Mouse (Mus musculus) limb, embryonic 14.5 days (tissue): Measurements from ENCODE around the gene Gm49383. TPM values are rescaled to one million over a fixed set of nuclear protein-coding genes. Genes with fewer than 3 reads are reported as not detected.

Experiments used
- ATAC-seq: fragments of 200-750 bp; cut with Nextera tagmentation; 2 replicates; pipeline ENCODE4 v1.8.0; 2017; ENCODE audit warnings: low read depth, moderate number of reproducible peaks, moderate TSS enrichment; ENCODE audit not compliant: low FRiP score
- DNase-seq: peaks from one replicate; pipeline ENCODE4 v3.0.0-alpha.2; 2015; ENCODE audit warnings: low spot score
- H3K27ac ChIP-seq: fragments of 300-500 bp; sonication (generic); replicated peaks from 2 replicates; pipeline ENCODE4 v1.5.1; 2014; ENCODE audit warnings: low read depth, mild to moderate bottlenecking, low read length, moderate library complexity, mixed read lengths
- H3K27me3 ChIP-seq: fragments of 300-500 bp; sonication (generic); 2 replicates; pipeline ENCODE4 v1.6.1; 2014; ENCODE audit warnings: low read length, mixed read lengths; ENCODE audit not compliant: control insufficient read depth, insufficient read depth
- H3K36me3 ChIP-seq: fragments of 300-500 bp; sonication (generic); 2 replicates; pipeline ENCODE4 v1.6.1; 2014; ENCODE audit warnings: mild to moderate bottlenecking, low read length, moderate library complexity, mixed read lengths; ENCODE audit not compliant: control insufficient read depth, insufficient read depth
- H3K4me1 ChIP-seq: fragments of 300-500 bp; sonication (generic); 2 replicates; pipeline ENCODE4 v1.6.1; 2014; ENCODE audit warnings: antibody characterized with exemption, low read length, mixed read lengths; ENCODE audit not compliant: control insufficient read depth, insufficient read depth
- H3K4me2 ChIP-seq: fragments of 300-500 bp; sonication (generic); replicated peaks from 2 replicates; pipeline ENCODE4 v1.6.1; 2014; ENCODE audit warnings: low read depth, mild to moderate bottlenecking, low read length, moderate library complexity; ENCODE audit not compliant: severe bottlenecking
- H3K4me3 ChIP-seq: fragments of 300-500 bp; sonication (generic); replicated peaks from 2 replicates; pipeline ENCODE4 v1.5.1; 2014; ENCODE audit warnings: low read length
- H3K9ac ChIP-seq: fragments of 300-500 bp; sonication (generic); 2 replicates; pipeline ENCODE4 v1.6.1; 2014; ENCODE audit warnings: mild to moderate bottlenecking, low read depth, low read length, moderate library complexity; ENCODE audit not compliant: severe bottlenecking
- H3K9me3 ChIP-seq: fragments of 300-500 bp; sonication (generic); 2 replicates; pipeline ENCODE4 v1.6.1; 2016; ENCODE audit warnings: low read length; ENCODE audit not compliant: control insufficient read depth
- POLR2A ChIP-seq: fragments of 200-500 bp; IDR thresholded peaks from 2 replicates; pipeline ENCODE4 v1.8.0; 2012; ENCODE audit warnings: inconsistent platforms, mild to moderate bottlenecking, moderate library complexity, borderline replicate concordance; ENCODE audit not compliant: insufficient read depth, insufficient read length; ENCODE audit errors: extremely low read depth
- WGBS: fragments of 180-500 bp; shearing (Covaris S2); extraction: QIAGEN DNeasy Blood & Tissue Kit; methylation state at CpG from one replicate; pipeline ENCODE4 v1.1.7; 2014; 5-methylcytosine and 5-hydroxymethylcytosine counted together
- polyA plus RNA-seq, 2 experiments: library from polyadenylated mRNA; depleted of rRNA in 1 of 2; stranded (reverse) in 1 of 2; unstranded in 1 of 2; fragments of >200 nt; fragmentation: Nextera tagmentation in 1 of 2; extraction: Ambion mirVana in 1 of 2; gene quantifications; 2 replicates each; pipeline versions ENCODE4 v1.2.1 to v1.2.3; 2012 to 2014

Gm49383 gene
- polyA plus RNA-seq, 2 experiments = 7.6 to 21.8 TPM

- peak; percentile 24 for ATAC-seq
- peaks cover 27% of the 10 kb centered on the region for H3K36me3 ChIP-seq
- peak; percentile 57 for DNase-seq
- H3K27me3 ChIP-seq = no peaks in the 10 kb centered on the region
- H3K4me2 ChIP-seq = peak within 1 kb of the TSS; percentile 90
- peaks cover 16% of the 10 kb centered on the region for H3K4me1 ChIP-seq
- no peak for TF ChIP-seq POLR2A
- H3K9me3 ChIP-seq = no peaks in the 10 kb centered on the region
- 2% methylated on average over 16 of the region's 18 CpGs for WGBS
- H3K9ac ChIP-seq = peak within 1 kb of the TSS; percentile 84
- peak within 1 kb of the TSS; percentile 95 for H3K4me3 ChIP-seq
- H3K27ac ChIP-seq = peak within 1 kb of the TSS; percentile 83
These were observed 1.2 kb upstream of the Gm49383 start, which contains the start of gene Dnaaf2 for GRCm38 (mm10) chr12:69198164-69198535. Dnaaf2 (minus strand) TSS chr12:69198429.

GRCm38 (mm10) chr12:69197378-69198163, 667 bp upstream of the Gm49383 start:
- DNase-seq (peak; percentile 29), ATAC-seq (peak; percentile 60)
- TF ChIP-seq POLR2A = no peak
- peak overlapping the region; percentile 90 for H3K4me2 ChIP-seq
- H3K9ac ChIP-seq = peak overlapping the region; percentile 84
- under 1% methylated on average over 80 of the region's 94 CpGs for WGBS
- peak overlapping the region; percentile 95 for H3K4me3 ChIP-seq
- H3K36me3 ChIP-seq = peaks cover 27% of the 10 kb centered on the region
- peaks cover 16% of the 10 kb centered on the region for H3K4me1 ChIP-seq
- H3K9me3 ChIP-seq = no peaks in the 10 kb centered on the region
- peak overlapping the region; percentile 83 for H3K27ac ChIP-seq
- no peaks in the 10 kb centered on the region for H3K27me3 ChIP-seq

DNA sequence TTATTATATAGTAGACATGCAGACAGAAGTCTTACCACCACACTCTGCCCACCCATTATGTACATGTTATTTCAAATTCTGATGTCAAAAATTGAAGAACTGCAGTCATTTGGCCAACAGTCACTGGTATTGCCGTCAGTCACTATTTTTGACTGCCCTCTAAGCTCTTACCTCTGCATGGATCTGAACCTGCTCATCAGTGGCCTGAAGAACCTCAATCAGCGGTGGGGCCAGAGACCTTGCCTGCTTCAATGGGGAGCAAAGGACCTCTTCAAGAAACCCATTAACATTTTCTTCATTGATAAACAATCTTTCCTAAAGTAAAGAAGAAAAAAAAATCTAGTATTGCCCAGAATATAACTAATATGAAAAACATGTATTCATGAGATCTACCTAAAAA, 4.3 kb downstream of the Gm49383 start:
- Histone ChIP-seq H3K9me3 (no peaks in the 10 kb centered on the region), H3K4me3 (no peak overlapping the region), H3K36me3 (peaks cover 36% of the 10 kb centered on the region), H3K27ac (no peak overlapping the region), H3K27me3 (no peaks in the 10 kb centered on the region), H3K4me2 (no peak overlapping the region), H3K9ac (no peak overlapping the region), H3K4me1 (peaks cover 8% of the 10 kb centered on the region)
- no peak for TF ChIP-seq POLR2A
- DNase-seq (no peak), ATAC-seq (no peak)
- WGBS = 97% methylated on average over 2 of the region's 2 CpGs

DNA sequence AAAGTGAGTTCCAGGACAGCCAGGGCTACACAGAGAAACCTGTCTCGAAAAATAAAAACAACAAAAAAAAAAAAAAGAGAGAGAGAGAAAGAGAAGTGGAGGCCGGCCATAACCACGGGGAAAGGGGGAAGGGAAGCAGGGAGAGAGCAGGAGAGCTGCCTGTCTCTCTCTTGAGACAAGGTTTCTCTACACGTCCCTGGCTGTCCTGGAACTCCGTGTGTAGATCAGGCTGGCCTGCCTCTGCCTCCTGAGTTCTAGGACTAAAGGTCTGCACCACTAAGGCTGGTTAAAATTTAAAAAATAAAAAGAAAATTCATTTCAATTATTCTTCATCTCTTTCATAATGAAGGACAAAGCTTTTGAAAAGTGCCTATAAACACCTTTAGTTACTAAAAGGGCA, 5.5 kb downstream of the Gm49383 start:
- peaks cover 44% of the 10 kb centered on the region for H3K36me3 ChIP-seq
- H3K27ac ChIP-seq = no peak overlapping the region
- no peaks in the 10 kb centered on the region for H3K27me3 ChIP-seq
- DNase-seq (no peak), ATAC-seq (no peak)
- 93% methylated on average over 5 of the region's 5 CpGs for WGBS
- no peaks in the 10 kb centered on the region for H3K9me3 ChIP-seq
- no peak overlapping the region for H3K4me2 ChIP-seq
- no peak overlapping the region for H3K9ac ChIP-seq
- TF ChIP-seq POLR2A = no peak
- H3K4me1 ChIP-seq = peaks cover 10% of the 10 kb centered on the region
- no peak overlapping the region for H3K4me3 ChIP-seq

- H3K4me2 ChIP-seq = no peak overlapping the region
- ATAC-seq (no peak), DNase-seq (no peak)
- 88% methylated on average over 1 of the region's 1 CpGs for WGBS
- H3K36me3 ChIP-seq = peaks cover 47% of the 10 kb centered on the region
- H3K27ac ChIP-seq = no peak overlapping the region
- no peaks in the 10 kb centered on the region for H3K9me3 ChIP-seq
- H3K4me3 ChIP-seq = no peak overlapping the region
- no peak overlapping the region for H3K9ac ChIP-seq
- no peak for TF ChIP-seq POLR2A
- no peaks in the 10 kb centered on the region for H3K27me3 ChIP-seq
- H3K4me1 ChIP-seq = peaks cover 6% of the 10 kb centered on the region
These were observed 6.4 kb downstream of the Gm49383 start for GRCm38 (mm10) chr12:69190522-69190921.
